Mouse (Mus musculus) B cell, adult (primary cell): Measurements from ENCODE around the gene Olfr812. TPM values are rescaled to one million over a fixed set of nuclear protein-coding genes. Genes with fewer than 3 reads are reported as not detected.

Experiments
- total RNA-seq: library from RNA; stranded (reverse); gene quantifications from 4 replicates; pipeline ENCODE4 v1.2.4, GENCODE M21; 2023; ENCODE audit not compliant: inconsistent age

Gene Olfr812
- total RNA-seq = not detected in 4 replicates

GRCm38 (mm10) chr10:129845994-129846393 is at the start of gene Olfr812:
Olfr812 (minus strand) TSS chr10:129846094.

GRCm38 (mm10) chr10:129879751-129880150 is 33.9 kb upstream of the Olfr812 start, which contains the start of gene Olfr814:
Olfr814 (minus strand) TSS chr10:129879851.

GRCm38 (mm10) chr10:129855067-129855466 is 9.2 kb upstream of the Olfr812 start, which contains the start of gene Olfr813:
Olfr813 (plus strand) TSS chr10:129855367.

GRCm38 (mm10) chr10:129804296-129804695 is 41.6 kb downstream of the Olfr812 start, which contains the start of gene Olfr811:
Olfr811 (minus strand) TSS chr10:129804396.

DNA sequence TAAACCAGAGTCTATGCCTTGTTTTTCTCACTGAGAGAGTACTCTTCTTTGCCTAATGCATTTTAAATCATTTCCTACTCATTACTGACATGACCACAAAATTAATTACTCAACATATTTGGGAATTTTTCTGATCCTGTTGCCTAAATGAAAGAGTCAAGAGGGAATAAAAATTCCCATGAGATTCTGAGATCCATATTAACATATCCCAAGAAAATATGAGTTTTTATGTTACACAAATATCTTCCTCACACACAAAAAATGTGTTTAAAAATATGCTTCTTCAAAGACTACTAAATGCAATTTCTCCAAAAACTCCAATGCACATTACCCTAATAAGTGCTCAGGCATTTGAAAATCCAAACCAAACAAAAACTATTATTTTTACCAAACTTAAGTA is 51.1 kb downstream of the Olfr812 start, which contains the start of gene Olfr810:
Gene Olfr810 (minus strand): TSS at position 101 of the 400 bp plus-strand sequence.

Other genes with a start within 250 kb of the Olfr812 start
- not detected in 4 replicates for gene Olfr796, start 233.5 kb downstream of the Olfr812 start, total RNA-seq
- gene Olfr798, start 218.2 kb downstream of the Olfr812 start, total RNA-seq = not detected in 4 replicates
- gene Olfr799, start 208.6 kb downstream of the Olfr812 start, total RNA-seq = not detected in 4 replicates
- not detected in 4 replicates for gene Olfr800, start 188.4 kb downstream of the Olfr812 start, total RNA-seq
- gene Olfr801, start 172.2 kb downstream of the Olfr812 start, total RNA-seq = not detected in 4 replicates
- not detected in 4 replicates for gene Olfr802, start 157.9 kb downstream of the Olfr812 start, total RNA-seq
- gene Olfr803, start 151.8 kb downstream of the Olfr812 start, total RNA-seq = not detected in 4 replicates
- not detected in 4 replicates for gene Olfr804, start 142.9 kb downstream of the Olfr812 start, total RNA-seq
- gene Olfr805, start 116.7 kb downstream of the Olfr812 start, total RNA-seq = not detected in 4 replicates
- gene Olfr806, start 104.2 kb downstream of the Olfr812 start, total RNA-seq = not detected in 4 replicates
- not detected in 4 replicates for gene Olfr807, start 88.3 kb downstream of the Olfr812 start, total RNA-seq
- not detected in 4 replicates for gene Olfr808, start 80.6 kb downstream of the Olfr812 start, total RNA-seq
- not detected in 4 replicates for gene Olfr809, start 71.5 kb downstream of the Olfr812 start, total RNA-seq
- not detected in 4 replicates for gene Olfr810, start 51.2 kb downstream of the Olfr812 start, total RNA-seq
- gene Olfr811, start 41.7 kb downstream of the Olfr812 start, total RNA-seq = not detected in 4 replicates
- gene Olfr813, start 9.3 kb upstream of the Olfr812 start, total RNA-seq = not detected in 4 replicates
- not detected in 4 replicates for gene Olfr814, start 33.8 kb upstream of the Olfr812 start, total RNA-seq
- not detected in 4 replicates for gene Olfr815, start 59.8 kb upstream of the Olfr812 start, total RNA-seq
- gene Olfr816, start 69.5 kb upstream of the Olfr812 start, total RNA-seq = not detected in 4 replicates
- not detected in 4 replicates for gene Olfr818, start 103.0 kb upstream of the Olfr812 start, total RNA-seq
- gene Olfr819, start 121.2 kb upstream of the Olfr812 start, total RNA-seq = not detected in 4 replicates
- gene Olfr247, start 130.0 kb upstream of the Olfr812 start, total RNA-seq = not detected in 4 replicates
- gene Gm10310, start 139.0 kb upstream of the Olfr812 start, total RNA-seq = not detected in 4 replicates
- gene Olfr820, start 166.5 kb upstream of the Olfr812 start, total RNA-seq = not detected in 4 replicates
- not detected in 4 replicates for gene Olfr821, start 184.3 kb upstream of the Olfr812 start, total RNA-seq
- gene Olfr822, start 225.1 kb upstream of the Olfr812 start, total RNA-seq = not detected in 4 replicates